Mouse (Mus musculus) common myeloid progenitor, adult 5-6 weeks (primary cell): Measurements from ENCODE around the gene Cwh43. TPM values are rescaled to one million over a fixed set of nuclear protein-coding genes. Genes with fewer than 3 reads are reported as not detected.

ENCODE experiments used
- total RNA-seq: library from RNA; stranded (forward); fragments of 200-1000, 187-1606 nt; gene quantifications from 2 replicates; pipeline ENCODE4 v1.2.3, GENCODE M21; 2017

The Cwh43 gene
- total RNA-seq, 1 experiment from 2014 or later = not detected

Other genes with a start within 250 kb of the Cwh43 start
- 85.1 and 92.0 TPM in 2 replicates for gene Fryl, start 149.5 kb upstream of the Cwh43 start, total RNA-seq
- 209 and 247 TPM in 2 replicates for gene Ociad1, start 113.3 kb upstream of the Cwh43 start, total RNA-seq
- gene Ociad2, start 65.0 kb upstream of the Cwh43 start, total RNA-seq = 8.9 and 23.2 TPM in 2 replicates
- gene Dcun1d4, start 74.9 kb downstream of the Cwh43 start, total RNA-seq = 3.3 and 5.4 TPM in 2 replicates
- gene Lrrc66, start 226.5 kb downstream of the Cwh43 start, total RNA-seq = 0.92 and 13.7 TPM in 2 replicates
- 2.9 and 5.0 TPM in 2 replicates for gene Sgcb, start 241.7 kb downstream of the Cwh43 start, total RNA-seq
- gene Spata18, start 245.3 kb downstream of the Cwh43 start, total RNA-seq = not detected in 2 replicates